Mouse (Mus musculus): ENCODE data around the gene Olfr160. TPM values are rescaled to one million over a fixed set of nuclear protein-coding genes. Genes with fewer than 3 reads are reported as not detected.

Gene Olfr160
- polyA plus RNA-seq, 1 experiment from 2014 or later: not detected

DNA sequence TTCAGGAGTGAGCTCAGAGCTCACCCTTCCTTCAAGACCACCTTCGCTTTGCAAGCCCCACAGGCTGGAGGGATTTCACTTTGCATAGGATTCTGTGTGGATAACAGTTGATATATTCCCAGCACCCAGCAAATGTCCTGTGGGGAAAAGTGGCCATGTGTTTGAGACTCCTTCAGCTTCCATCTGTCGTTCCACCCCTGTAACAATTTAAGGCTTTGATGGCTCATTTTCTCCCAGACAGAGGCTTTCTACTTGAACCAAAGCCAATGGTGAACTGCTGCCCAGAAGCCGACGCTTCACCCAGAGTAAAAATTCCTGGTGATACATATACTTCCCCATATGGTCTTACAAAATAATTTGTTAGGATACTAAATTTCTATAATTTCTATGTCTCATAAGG, 40.8 kb downstream of the Olfr160 start:
- Histone ChIP-seq H3K27ac (no peak overlapping the region), H3K27me3 (ENCODE audit: insufficient read depth, low read length) (no peaks in the 10 kb centered on the region), H3K9me3 (replicated peaks; ENCODE audit: low read length) (no peaks in the 10 kb centered on the region), H3K9ac (ENCODE audit: low read depth, low read length) (no peak overlapping the region), H3K4me2 (ENCODE audit: low read length) (no peak overlapping the region), H3K36me3 (ENCODE audit: insufficient read depth, low read length) (no peaks in the 10 kb centered on the region), H3K4me1 (replicated peaks; ENCODE audit: insufficient read depth, low read length) (no peaks in the 10 kb centered on the region), H3K4me3 (replicated peaks; ENCODE audit: low read depth, low read length) (no peak overlapping the region)
- DNase-seq (ENCODE audit: low spot score): no peak
- no peak for ATAC-seq (replicated peaks; ENCODE audit: low FRiP score, low read depth)
- TF ChIP-seq CTCF (IDR thresholded peaks at IDR 0.05; ENCODE audit: low read depth): no peak
- 72% methylated on average over 4 of the region's 4 CpGs for WGBS

DNA sequence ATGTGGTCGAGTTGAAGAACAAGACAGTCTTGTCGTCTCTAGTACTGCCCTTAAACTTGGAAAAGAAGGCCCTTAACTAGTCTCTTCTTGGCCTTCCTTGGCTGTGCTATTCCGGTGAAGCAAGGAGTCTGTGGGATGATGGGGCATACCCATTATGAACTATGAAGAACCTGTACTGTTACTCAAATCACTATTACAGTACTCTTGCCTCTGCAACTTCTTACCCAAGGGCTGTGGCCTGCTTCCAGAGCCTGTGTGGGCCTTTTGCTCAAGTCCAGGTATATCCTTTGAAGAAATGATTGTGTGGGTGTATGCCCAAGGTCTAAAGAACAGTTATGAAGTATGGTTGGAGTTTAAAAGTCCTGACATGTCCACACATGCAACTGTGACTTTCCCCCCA, 45.8 kb downstream of the Olfr160 start:
- no peaks in the 10 kb centered on the region for H3K4me1 ChIP-seq (replicated peaks; ENCODE audit: insufficient read depth, low read length)
- no peak overlapping the region for H3K27ac ChIP-seq
- H3K4me3 ChIP-seq (replicated peaks; ENCODE audit: low read depth, low read length): no peak overlapping the region
- no peak for DNase-seq (ENCODE audit: low spot score)
- WGBS: 93% methylated on average over 3 of the region's 3 CpGs
- H3K9me3 ChIP-seq (replicated peaks; ENCODE audit: low read length): no peaks in the 10 kb centered on the region
- H3K27me3 ChIP-seq (ENCODE audit: insufficient read depth, low read length): no peaks in the 10 kb centered on the region
- H3K9ac ChIP-seq (ENCODE audit: low read depth, low read length): no peak overlapping the region
- TF ChIP-seq CTCF (IDR thresholded peaks at IDR 0.05; ENCODE audit: low read depth): no peak
- H3K4me2 ChIP-seq (ENCODE audit: low read length): no peak overlapping the region
- no peak for ATAC-seq (replicated peaks; ENCODE audit: low FRiP score, low read depth)
- H3K36me3 ChIP-seq (ENCODE audit: insufficient read depth, low read length): no peaks in the 10 kb centered on the region

DNA sequence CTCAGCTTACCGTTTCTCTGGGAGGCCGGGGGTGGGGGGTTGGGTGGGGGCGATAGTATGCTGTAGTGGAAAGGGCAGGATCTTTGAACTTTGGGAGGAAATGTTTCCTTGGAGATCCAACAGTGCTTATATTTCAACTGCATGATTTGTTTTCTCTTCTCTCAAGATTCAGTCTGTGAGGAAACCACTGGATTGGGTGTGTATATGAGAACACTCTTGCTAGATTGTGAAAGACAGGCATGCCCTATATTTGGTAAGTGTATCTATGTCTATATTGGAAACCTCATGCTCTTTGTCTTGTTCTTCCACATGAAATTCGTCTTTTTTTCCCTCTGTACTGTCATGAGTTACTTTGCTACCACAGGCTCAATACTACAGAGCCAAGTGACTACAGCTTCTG, 46.4 kb downstream of the Olfr160 start:
- Histone ChIP-seq H3K27ac (no peak overlapping the region), H3K4me3 (replicated peaks; ENCODE audit: low read depth, low read length) (no peak overlapping the region), H3K36me3 (ENCODE audit: insufficient read depth, low read length) (no peaks in the 10 kb centered on the region), H3K27me3 (ENCODE audit: insufficient read depth, low read length) (no peaks in the 10 kb centered on the region), H3K4me1 (replicated peaks; ENCODE audit: insufficient read depth, low read length) (no peaks in the 10 kb centered on the region), H3K9me3 (replicated peaks; ENCODE audit: low read length) (no peaks in the 10 kb centered on the region), H3K4me2 (ENCODE audit: low read length) (no peak overlapping the region), H3K9ac (ENCODE audit: low read depth, low read length) (no peak overlapping the region)
- no peak for TF ChIP-seq CTCF (IDR thresholded peaks at IDR 0.05; ENCODE audit: low read depth)
- DNase-seq (ENCODE audit: low spot score): no peak
- ATAC-seq (replicated peaks; ENCODE audit: low FRiP score, low read depth): no peak
- 32% methylated on average over 4 of the region's 4 CpGs for WGBS

DNA sequence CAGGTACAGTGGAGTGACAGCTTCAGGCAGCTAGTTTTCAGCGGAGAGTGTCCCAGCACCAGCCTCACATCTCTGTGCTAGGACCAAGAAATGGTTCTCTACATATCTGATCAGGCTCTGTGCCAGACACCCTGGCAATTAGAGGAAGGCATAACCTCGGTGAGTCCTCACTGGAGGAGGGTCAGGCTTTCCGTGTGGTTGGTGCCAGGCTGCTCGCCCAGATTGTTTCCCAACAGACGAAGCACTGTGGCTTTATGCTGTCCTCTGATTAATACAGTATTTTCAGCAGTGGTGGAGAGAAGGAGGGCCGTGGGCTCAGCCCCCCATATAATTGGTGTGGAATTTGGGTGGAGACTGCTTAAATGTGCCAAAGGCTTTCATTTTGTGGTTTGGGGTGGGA, 46.9 kb downstream of the Olfr160 start, which contains the start of gene Panx3:
Panx3 (minus strand) TSS at position 121 of the 400 bp plus-strand sequence.
- Histone ChIP-seq H3K36me3 (ENCODE audit: insufficient read depth, low read length) (no peaks in the 10 kb centered on the region), H3K4me3 (replicated peaks; ENCODE audit: low read depth, low read length) (no peak within 1 kb of the TSS), H3K9me3 (replicated peaks; ENCODE audit: low read length) (no peaks in the 10 kb centered on the region), H3K27me3 (ENCODE audit: insufficient read depth, low read length) (no peaks in the 10 kb centered on the region), H3K4me2 (ENCODE audit: low read length) (no peak within 1 kb of the TSS), H3K4me1 (replicated peaks; ENCODE audit: insufficient read depth, low read length) (no peaks in the 10 kb centered on the region), H3K9ac (ENCODE audit: low read depth, low read length) (no peak within 1 kb of the TSS), H3K27ac (no peak within 1 kb of the TSS)
- ATAC-seq (replicated peaks; ENCODE audit: low FRiP score, low read depth): no peak
- DNase-seq (ENCODE audit: low spot score): no peak
- no peak for TF ChIP-seq CTCF (IDR thresholded peaks at IDR 0.05; ENCODE audit: low read depth)
- WGBS: 58% methylated on average over 6 of the region's 6 CpGs

DNA sequence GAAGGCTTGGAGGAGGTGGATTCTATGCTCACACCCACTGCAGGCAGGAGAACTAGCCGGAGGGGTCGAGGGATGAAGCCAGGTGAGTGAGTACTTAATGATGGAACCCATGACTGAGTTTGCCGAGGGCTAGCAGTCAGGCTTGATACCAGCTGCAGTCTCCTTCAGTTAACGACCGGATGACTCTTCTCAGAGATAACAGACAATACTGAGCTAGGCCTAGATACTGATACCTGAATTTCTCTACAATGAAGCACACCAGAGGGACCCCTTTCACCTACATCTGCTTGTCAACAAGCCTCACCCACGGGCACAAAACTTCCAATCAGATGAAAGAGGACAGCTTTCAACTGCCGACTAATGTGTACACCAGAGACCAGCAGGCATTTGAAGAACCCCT, 50.0 kb downstream of the Olfr160 start:
- no peak overlapping the region for H3K4me2 ChIP-seq (ENCODE audit: low read length)
- H3K36me3 ChIP-seq (ENCODE audit: insufficient read depth, low read length): no peaks in the 10 kb centered on the region
- 67% methylated on average over 7 of the region's 7 CpGs for WGBS
- no peaks in the 10 kb centered on the region for H3K27me3 ChIP-seq (ENCODE audit: insufficient read depth, low read length)
- ATAC-seq (replicated peaks; ENCODE audit: low FRiP score, low read depth) (no peak), DNase-seq (ENCODE audit: low spot score) (no peak)
- no peak overlapping the region for H3K9ac ChIP-seq (ENCODE audit: low read depth, low read length)
- H3K9me3 ChIP-seq (replicated peaks; ENCODE audit: low read length): no peaks in the 10 kb centered on the region
- H3K4me1 ChIP-seq (replicated peaks; ENCODE audit: insufficient read depth, low read length): no peaks in the 10 kb centered on the region
- no peak overlapping the region for H3K27ac ChIP-seq
- H3K4me3 ChIP-seq (replicated peaks; ENCODE audit: low read depth, low read length): no peak overlapping the region
- no peak for TF ChIP-seq CTCF (IDR thresholded peaks at IDR 0.05; ENCODE audit: low read depth)

DNA sequence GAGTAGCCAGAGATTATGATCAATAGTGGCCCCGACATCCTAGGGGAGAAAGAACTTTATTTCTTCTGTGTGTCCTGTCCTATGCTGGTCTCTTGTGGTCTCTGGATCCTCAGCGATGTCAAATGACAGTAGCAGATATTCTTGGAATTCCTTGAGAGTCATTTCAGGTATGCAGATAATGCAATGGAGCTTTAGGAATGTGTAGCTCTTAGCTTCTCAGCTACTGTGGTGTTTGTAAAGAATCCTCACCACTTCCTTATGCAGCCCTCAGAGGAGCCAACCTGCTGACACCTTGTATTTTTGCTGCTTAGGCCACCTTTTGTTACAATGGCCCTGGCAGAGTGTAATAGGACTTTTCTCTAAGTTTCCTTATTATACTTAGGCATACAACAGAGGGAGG, 51.4 kb downstream of the Olfr160 start:
- H3K4me1 ChIP-seq (replicated peaks; ENCODE audit: insufficient read depth, low read length): no peaks in the 10 kb centered on the region
- no peaks in the 10 kb centered on the region for H3K9me3 ChIP-seq (replicated peaks; ENCODE audit: low read length)
- no peak overlapping the region for H3K27ac ChIP-seq
- DNase-seq (ENCODE audit: low spot score) (no peak), ATAC-seq (replicated peaks; ENCODE audit: low FRiP score, low read depth) (no peak)
- H3K4me3 ChIP-seq (replicated peaks; ENCODE audit: low read depth, low read length): no peak overlapping the region
- TF ChIP-seq CTCF (IDR thresholded peaks at IDR 0.05; ENCODE audit: low read depth): no peak
- no peaks in the 10 kb centered on the region for H3K36me3 ChIP-seq (ENCODE audit: insufficient read depth, low read length)
- no peak overlapping the region for H3K9ac ChIP-seq (ENCODE audit: low read depth, low read length)
- H3K27me3 ChIP-seq (ENCODE audit: insufficient read depth, low read length): no peaks in the 10 kb centered on the region
- no peak overlapping the region for H3K4me2 ChIP-seq (ENCODE audit: low read length)
- WGBS: 71% methylated on average over 2 of the region's 2 CpGs

DNA sequence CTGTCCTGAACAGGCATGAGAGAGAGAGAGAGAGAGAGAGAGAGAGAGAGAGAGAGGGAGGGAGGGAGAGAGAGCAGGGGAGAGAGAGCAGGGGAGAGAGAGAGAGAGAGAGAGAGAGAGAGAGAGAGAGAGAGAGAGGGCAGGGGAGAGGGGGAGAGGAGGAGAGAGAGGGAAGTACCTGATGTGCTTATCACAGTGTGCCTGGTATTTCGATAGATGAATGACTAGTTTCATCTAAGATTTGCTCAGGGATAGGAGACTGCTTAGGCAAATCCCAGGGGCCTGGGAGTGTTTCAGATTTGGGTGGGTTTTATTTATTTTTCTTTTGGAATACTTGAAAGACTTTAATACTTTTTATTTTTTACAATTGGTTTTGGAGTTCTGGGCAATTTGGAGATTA, 52.8 kb downstream of the Olfr160 start:
- Histone ChIP-seq H3K27me3 (ENCODE audit: insufficient read depth, low read length) (no peaks in the 10 kb centered on the region), H3K4me2 (ENCODE audit: low read length) (no peak overlapping the region), H3K4me1 (replicated peaks; ENCODE audit: insufficient read depth, low read length) (no peaks in the 10 kb centered on the region), H3K27ac (no peak overlapping the region), H3K9me3 (replicated peaks; ENCODE audit: low read length) (no peaks in the 10 kb centered on the region), H3K9ac (ENCODE audit: low read depth, low read length) (no peak overlapping the region), H3K36me3 (ENCODE audit: insufficient read depth, low read length) (no peaks in the 10 kb centered on the region), H3K4me3 (replicated peaks; ENCODE audit: low read depth, low read length) (no peak overlapping the region)
- no peak for DNase-seq (ENCODE audit: low spot score)
- 77% methylated on average over 1 of the region's 1 CpGs for WGBS
- no peak for ATAC-seq (replicated peaks; ENCODE audit: low FRiP score, low read depth)
- no peak for TF ChIP-seq CTCF (IDR thresholded peaks at IDR 0.05; ENCODE audit: low read depth)
